Mouse (Mus musculus): ENCODE data around the gene Ppp1r37.
"Not testable (repeated sequence)": the region's sequence is repeated elsewhere in the genome, so short reads cannot be mapped to it uniquely, and the experiment has no call there.

The Ppp1r37 gene

GRCm38 (mm10) chr7:19562643-19563410 lies at the start of gene Ppp1r37:
Gene Ppp1r37, minus strand, starts transcription at chr7:19563076.
- DNase-seq = peak; percentile 39

- no peak for DNase-seq
Observed at GRCm38 (mm10) chr7:19610969-19611368, 48.1 kb upstream of the Ppp1r37 start.

DNA sequence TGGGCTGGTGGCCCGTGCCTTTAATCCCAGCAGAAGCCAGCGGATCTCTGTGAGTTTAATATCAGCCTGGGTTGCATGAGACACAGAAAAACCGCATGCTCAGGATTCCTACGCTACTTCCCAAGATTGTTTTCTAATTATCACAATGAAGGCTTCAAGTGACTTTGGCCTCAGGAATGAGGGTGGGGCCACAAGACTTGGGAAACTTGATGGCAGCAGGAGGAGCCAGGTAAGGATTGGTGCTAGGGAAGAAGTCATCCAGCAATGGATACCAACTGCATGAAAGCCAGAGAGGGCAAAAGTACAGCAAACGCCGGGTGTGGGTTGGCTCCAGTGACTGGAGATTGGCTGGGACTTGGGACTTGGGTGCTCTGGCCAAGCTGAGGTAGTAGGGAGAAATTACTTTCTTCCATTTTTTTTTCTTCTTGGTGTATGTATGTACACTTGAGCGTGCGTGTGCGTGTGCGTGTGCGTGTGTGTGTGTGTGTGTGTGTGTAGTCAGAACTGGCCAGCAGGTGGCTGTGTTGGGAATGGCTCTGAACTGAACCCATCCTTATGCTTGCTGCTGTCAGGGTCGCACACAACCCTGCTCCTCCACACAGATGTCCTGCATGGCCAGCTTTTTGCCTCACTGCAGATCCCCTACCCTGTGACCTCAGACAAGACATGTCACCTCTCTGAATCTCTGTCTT lies 46.9 kb upstream of the Ppp1r37 start:
- DNase-seq = no peak

- DNase-seq = no peak
Observed at GRCm38 (mm10) chr7:19607291-19607690, 44.4 kb upstream of the Ppp1r37 start.

DNA sequence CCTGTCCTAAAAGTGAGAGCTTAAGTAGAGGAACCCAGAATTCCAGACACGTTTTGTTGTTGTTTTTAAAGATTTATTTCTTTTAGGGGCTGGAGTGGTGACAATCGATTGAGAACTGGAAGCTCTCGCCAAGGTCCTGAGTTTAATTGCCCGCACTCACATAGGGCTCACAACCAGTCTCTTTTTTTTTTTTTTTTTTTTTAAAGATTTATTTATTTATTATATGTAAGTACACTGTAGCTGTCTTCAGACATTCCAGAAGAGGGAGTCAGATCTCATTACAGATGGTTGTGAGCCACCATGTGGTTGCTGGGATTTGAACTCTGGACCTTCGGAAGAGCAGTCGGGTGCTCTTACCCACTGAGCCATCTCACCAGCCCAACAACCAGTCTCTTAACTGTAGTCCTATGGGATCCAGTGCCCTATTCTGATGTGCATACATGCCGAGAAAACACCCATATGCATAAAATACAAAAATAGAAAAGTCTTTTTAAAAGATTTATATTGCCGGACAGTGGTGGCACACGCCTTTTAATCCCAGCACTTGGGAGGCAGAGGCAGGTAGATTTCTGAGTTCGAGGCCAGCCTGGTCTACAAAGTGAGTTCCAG lies 41.8 kb upstream of the Ppp1r37 start:
- DNase-seq = not testable (repeated sequence)

DNA sequence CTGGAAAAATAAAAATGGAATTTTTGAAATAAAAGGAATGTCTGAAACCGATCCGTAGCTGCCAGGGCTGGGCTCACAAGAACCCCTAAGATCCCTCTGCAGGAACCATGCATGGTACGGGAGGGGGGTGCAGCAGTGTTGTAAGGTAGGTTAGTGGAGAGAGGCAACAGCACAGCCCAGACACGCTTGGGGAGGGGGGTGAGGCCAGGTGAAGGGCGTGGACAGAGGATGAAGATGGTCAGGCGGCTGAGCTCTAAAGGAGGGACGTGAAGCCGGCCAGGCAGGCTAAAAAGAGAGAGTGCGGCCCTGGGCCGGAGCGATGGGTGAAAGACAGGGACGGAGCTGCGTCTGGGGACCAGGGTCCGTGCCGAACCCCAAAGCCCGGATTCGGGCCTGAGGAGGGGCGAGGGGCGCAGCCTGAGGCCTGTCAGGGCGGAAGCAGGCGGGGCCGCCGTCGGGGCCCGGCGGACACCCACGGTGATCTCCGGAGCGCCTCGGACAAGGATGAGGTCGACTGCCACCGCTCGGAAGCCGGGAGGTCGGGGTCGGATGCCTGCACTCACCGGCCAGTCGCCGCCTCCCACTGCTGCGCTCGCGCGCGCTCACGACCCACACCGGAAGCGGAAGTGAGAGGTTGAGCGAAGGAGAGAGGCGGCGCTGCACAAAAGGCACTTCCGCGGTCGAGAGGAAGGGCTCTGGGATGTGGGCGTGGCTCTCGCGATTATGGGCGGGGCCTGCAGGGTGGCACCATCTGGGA lies 41.2 kb upstream of the Ppp1r37 start, which contains the start of gene Clasrp:
Clasrp (minus strand) TSS at position 638 of the 757 bp plus-strand sequence.
- DNase-seq = peak; percentile 99

DNA sequence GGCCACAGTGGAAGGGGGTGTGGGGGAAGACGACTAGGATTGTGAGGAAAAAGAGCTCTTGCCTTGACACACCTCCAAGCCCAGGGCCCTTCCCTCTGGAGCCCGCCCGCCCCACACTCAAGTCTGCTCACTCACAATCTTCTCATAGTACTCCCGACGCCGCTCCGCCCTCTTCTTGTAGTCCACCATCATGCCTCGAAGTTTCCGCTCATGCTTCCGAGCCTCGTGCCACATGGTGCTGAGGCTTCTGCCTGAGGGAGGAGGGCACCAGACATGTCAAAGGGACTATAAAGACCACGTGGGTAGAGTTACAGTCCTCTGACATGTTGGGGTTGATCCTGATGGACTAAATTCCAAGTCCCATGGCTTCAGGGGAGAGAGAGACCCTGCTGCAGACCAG lies 40.2 kb upstream of the Ppp1r37 start:
- no peak for DNase-seq

- no peak for DNase-seq
Observed at GRCm38 (mm10) chr7:19600562-19600961, 37.7 kb upstream of the Ppp1r37 start.

DNA sequence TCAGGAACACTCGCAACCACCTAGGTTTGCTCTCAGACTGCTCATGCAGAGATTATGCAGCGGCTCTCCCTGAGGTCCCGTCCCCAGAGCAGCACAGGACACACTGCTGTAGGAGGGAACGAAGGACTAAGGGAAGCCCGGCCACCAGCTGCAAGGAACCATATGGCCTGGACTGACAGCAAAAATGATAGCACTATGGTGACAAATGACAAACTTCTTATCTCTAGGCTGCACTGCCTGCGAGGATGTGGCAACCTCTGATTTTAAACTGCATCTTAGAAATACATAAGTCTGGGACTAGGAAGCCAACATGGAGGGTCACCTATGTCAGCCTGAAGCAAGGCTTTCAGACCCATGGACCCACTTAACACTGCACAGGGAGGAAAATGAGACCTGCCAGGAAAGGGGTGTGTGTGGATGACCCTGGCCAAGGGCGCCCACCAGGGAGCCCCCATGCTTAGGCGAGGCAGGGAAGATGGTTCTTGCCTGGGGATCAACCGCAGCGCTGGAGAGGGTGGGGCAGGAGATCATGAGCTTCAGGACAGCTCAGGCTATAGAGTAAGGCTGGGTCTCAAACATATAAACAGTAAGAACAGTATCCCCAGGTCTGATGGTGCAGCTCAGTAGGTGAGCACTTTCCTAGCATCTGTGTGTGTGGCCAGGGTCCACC lies 30.3 kb upstream of the Ppp1r37 start:
- DNase-seq = no peak

- DNase-seq = peak; percentile 85
Observed at GRCm38 (mm10) chr7:19589917-19590316, 27.0 kb upstream of the Ppp1r37 start.

- peak; percentile 82 for DNase-seq
Observed at GRCm38 (mm10) chr7:19589207-19589606, 26.3 kb upstream of the Ppp1r37 start.

DNA sequence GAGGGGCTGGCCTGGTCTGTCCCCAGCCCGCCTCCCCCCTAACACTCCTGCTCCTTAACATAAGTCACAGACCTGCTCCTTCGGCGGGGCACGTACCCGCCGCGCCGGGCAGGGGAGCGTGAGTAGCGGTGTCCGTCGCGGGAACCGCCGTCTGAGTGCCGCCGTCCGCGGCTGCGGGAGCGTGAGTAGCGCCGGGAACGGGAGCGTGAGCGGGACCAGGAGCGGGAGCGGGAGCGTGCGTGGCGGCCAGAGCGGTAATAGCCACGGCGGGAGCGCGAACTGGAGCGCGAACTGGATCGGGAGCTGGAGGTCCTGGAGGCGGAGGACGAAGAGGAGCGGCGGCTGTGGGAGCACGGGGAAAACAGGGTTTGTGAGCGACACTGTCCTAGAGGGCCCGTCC lies 23.4 kb upstream of the Ppp1r37 start:
- no peak for DNase-seq

DNA sequence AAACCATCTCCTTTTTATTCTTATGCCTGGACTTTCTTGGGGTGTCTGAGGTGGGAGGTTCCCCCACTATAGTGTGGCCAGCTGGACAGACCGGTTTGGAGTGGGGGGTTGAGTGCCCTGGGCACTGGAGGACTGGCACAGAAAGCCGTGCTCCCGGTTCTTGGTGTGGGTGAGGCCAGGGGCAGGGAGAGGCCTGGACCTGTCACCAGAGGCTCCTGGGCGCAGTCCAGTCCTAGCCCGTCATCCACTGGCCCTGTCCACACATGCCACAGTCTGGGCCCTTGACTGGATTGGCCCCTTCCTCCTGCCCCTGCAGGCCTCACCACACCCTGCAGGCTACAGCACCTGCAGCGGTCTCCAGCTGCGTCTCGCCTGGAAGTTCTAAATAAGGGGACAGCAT lies 17.8 kb upstream of the Ppp1r37 start:
- DNase-seq = no peak

DNA sequence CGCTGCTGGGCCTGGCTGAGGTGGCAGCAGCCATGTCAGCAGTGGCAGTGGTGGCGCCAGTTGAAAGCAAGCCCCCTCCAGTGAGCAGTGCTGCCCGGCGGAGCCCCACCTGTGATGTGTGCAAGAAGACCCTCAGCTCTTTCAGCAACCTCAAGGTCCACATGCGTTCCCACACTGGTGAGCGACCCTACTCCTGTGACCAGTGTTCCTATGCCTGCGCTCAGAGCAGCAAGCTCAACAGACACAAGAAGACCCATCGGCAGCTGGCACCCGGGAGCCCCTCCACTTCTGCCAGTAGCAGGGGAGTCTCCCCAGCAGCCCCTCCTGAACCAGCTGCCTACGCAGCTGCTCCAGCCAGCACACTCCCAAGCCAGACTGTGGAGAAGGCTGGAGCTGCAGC lies 16.9 kb upstream of the Ppp1r37 start:
- no peak for DNase-seq

GRCm38 (mm10) chr7:19578436-19578835 lies 15.6 kb upstream of the Ppp1r37 start:
- DNase-seq = no peak

DNA sequence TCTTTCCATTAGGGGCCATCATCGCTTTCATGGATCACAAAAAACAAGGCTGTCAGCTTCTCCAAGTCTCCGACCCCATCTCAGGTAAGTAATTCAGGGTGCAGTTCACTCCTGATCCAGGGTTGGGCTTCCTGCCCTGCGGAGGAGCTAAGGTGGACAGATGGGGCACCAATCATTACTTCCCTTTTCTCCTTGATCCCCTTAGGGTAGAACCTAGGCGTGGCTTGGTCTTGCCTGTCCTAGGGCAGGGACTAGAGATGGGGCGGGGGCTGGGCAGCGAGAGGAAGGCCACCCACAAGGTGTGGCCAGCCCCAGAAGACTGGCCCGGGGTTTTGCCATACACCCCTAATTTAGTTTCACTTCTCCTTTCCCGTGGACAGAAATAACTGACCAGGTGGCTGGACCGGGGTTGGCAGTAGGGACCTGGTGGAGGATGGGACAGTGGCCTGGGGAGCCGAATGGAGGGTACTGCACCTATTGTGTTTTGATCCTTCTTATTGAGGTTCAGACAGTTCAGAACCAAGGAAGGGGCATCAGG lies 15.1 kb upstream of the Ppp1r37 start:
- no peak for DNase-seq

- peak; percentile 53 for DNase-seq
Observed at GRCm38 (mm10) chr7:19577141-19577852, 14.4 kb upstream of the Ppp1r37 start, which contains the start of the genes Zfp296 and Gemin7. Gene Zfp296, plus strand, starts transcription at chr7:19577287. Gene Gemin7, minus strand, starts transcription at chr7:19577595.

- DNase-seq = no peak
Observed at GRCm38 (mm10) chr7:19575559-19575958, 12.7 kb upstream of the Ppp1r37 start.

GRCm38 (mm10) chr7:19573776-19574140 lies 10.9 kb upstream of the Ppp1r37 start:
- DNase-seq = no peak

DNA sequence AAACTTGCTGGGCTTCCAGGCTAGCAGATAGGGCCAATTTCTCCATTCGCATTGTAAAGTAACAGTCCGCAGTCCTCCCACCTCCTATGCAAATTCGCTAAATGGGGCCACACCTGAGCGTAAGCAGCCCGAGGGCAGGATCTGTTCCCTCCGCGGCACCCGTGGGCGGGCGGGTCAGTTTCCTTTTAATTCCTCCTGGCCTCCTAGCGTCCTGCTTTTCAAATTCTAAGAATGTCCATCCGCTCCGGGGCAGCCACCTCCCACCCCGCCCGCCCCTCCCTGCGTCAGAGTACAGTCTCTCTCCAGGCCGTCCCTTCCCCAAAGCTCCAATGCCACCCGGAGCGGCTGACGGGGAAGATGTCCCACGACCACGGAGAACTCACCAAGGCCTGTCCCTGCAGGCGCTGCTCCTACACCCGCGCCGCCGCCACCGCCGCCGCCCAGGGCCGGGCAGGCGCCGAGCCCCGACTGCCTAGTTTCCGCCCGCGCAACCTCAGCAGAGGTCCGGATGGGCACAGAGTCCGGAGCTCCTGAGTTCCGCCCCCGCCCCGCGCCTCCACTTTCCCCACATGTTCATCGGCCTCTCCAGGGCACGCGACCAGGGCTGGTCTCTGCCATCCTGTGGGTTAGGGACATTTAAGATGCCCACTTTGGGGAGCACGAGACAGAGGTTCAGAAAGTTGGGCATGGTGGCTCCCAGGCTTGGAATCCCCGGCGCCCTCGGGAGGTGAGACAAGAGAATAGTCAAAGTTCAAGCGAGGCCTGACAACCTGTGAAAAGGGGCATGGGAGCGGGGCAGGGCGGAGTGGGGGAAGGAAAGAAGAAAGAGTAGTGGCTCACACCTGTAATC lies 10.3 kb upstream of the Ppp1r37 start:
- DNase-seq = peak; percentile 91

DNA sequence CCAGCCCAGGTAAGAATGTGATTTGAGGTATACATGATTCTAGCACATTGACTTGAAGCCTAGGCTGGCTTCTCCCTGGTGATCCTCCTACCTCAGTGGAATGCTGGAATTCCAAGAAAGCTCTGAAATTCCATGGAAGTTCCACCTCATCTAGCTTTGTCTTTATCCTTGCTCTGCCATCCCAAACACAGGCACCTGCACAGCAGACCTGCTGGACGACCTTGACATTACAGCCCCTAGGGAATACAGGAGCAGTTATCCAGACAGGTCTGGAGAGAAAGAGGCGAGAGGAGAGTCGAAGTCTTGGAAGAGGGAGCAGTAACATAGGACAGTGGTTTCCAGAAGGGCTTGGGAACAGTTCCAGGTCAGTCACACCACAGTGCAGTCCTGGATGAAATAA lies 6.8 kb upstream of the Ppp1r37 start:
- DNase-seq = no peak

Measured in thymus, postnatal 4 days (tissue).